Mouse (Mus musculus): ENCODE results near the gene Shisa4.

- TF ChIP-seq FLI1 (IDR thresholded peaks at IDR 0.05; ENCODE audit: low read length) (no peak), GATA1 (IDR thresholded peaks at IDR 0.05; ENCODE audit: borderline replicate concordance, low read length) (no peak)
Measured at GRCm38 (mm10) chr1:135380071-135380991, 5.3 kb upstream of the Shisa4 start.

All from megakaryocyte, embryonic 14.5 days (primary cell).